Mouse (Mus musculus) spleen, adult 2 months (tissue): ENCODE data around the gene Ubr1.

ENCODE experiments used
- CTCF ChIP-seq: fragments of 200-500 bp; IDR thresholded peaks from 2 replicates; pipeline ENCODE4 v1.5.1; 2011; ENCODE audit warnings: mild to moderate bottlenecking, inconsistent platforms; ENCODE audit not compliant: insufficient read depth, insufficient read length, insufficient replicate concordance; ENCODE audit errors: extremely low read depth
- POLR2A ChIP-seq: fragments of 200-500 bp; IDR thresholded peaks from 2 replicates; pipeline ENCODE4 v1.6.1; 2011; ENCODE audit warnings: low read depth, low read length, inconsistent platforms

DNA sequence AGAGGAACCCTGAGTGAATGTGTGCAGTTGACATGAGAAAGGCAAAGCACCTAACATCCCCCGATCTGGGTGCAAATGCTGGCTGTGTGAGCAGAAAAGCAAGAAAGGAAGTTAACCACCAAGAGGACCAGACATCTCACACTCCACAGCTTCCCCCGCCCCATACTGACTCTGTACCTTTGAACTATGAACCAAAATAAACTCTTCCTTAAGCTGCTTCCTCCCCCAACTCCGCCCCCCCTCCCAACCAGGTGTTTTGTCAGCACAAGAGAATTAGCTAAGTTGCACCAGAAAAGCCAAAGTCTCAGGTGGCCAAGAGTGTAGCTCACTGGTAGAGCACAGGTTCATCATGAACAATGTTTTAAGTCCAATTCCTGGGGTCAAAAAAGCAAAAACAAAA is 117.4 kb downstream of the Ubr1 start:
- TF ChIP-seq CTCF = no peak
- no peak for TF ChIP-seq POLR2A
